Mouse (Mus musculus) neutrophil, adult 5-6 weeks (primary cell): ENCODE measurements around the gene Sgo2b. TPM values are rescaled to one million over a fixed set of nuclear protein-coding genes. Genes with fewer than 3 reads are reported as not detected.
"Not testable (repeated sequence)": the region's sequence is repeated elsewhere in the genome, so short reads cannot be mapped to it uniquely, and the experiment has no call there.

Source experiments
- ATAC-seq: fragments of 151-379, 151-347 bp; 2 replicates; pipeline ENCODE4 v1.8.0; 2017; ENCODE audit warnings: mild to moderate bottlenecking, moderate TSS enrichment; ENCODE audit not compliant: insufficient number of reproducible peaks, poor library complexity, low FRiP score, severe bottlenecking; ENCODE audit errors: extremely low read depth
- total RNA-seq: library from RNA; stranded (forward); fragments of 200-1000 nt; gene quantifications from 2 replicates; pipeline ENCODE4 v1.2.3, GENCODE M21; 2017

The Sgo2b gene
- total RNA-seq = not detected in 2 replicates

- no peak for ATAC-seq
Measured at GRCm38 (mm10) chr8:63951626-63952377, at the start of gene Sgo2b. Gene Sgo2b (minus strand): TSS chr8:63952248.

- ATAC-seq = not testable (repeated sequence)
Measured at GRCm38 (mm10) chr8:63970612-63971391, 18.8 kb upstream of the Sgo2b start.

- no peak for ATAC-seq
Measured at GRCm38 (mm10) chr8:63961032-63961785, 9.2 kb upstream of the Sgo2b start.

- ATAC-seq = not testable (repeated sequence)
Measured at GRCm38 (mm10) chr8:63953802-63954201, 1.8 kb upstream of the Sgo2b start.

- ATAC-seq = no peak
Measured at GRCm38 (mm10) chr8:63933171-63933570, 18.9 kb downstream of the Sgo2b start.

- no peak for ATAC-seq
Measured at GRCm38 (mm10) chr8:63929301-63930097, 22.5 kb downstream of the Sgo2b start.

- no peak for ATAC-seq
Measured at GRCm38 (mm10) chr8:63921257-63921960, 30.6 kb downstream of the Sgo2b start.

GRCm38 (mm10) chr8:63895096-63895495 lies 57.0 kb downstream of the Sgo2b start:
- ATAC-seq = no peak

- ATAC-seq = no peak
Measured at GRCm38 (mm10) chr8:63878353-63878752, 73.7 kb downstream of the Sgo2b start.

GRCm38 (mm10) chr8:63877393-63877792 lies 74.7 kb downstream of the Sgo2b start:
- no peak for ATAC-seq

GRCm38 (mm10) chr8:63876949-63877348 lies 75.1 kb downstream of the Sgo2b start:
- no peak for ATAC-seq
